Mouse (Mus musculus) myocyte (in vitro differentiated cells): ENCODE data around the gene Amot. TPM values are rescaled to one million over a fixed set of nuclear protein-coding genes. Genes with fewer than 3 reads are reported as not detected.
A peak's percentile ranks its signal among the peaks of the same experiment; 100 is the strongest.

Source experiments
- H3K27me3 ChIP-seq: one replicate; pipeline ENCODE4 v1.6.1; 2011; ENCODE audit not compliant: control insufficient read depth, insufficient read depth, insufficient read length
- H3K36me3 ChIP-seq: one replicate; pipeline ENCODE4 v1.6.1; 2011; ENCODE audit not compliant: control insufficient read depth, insufficient read depth
- H3K4me2 ChIP-seq: one replicate; pipeline ENCODE4 v1.6.1; 2011; ENCODE audit warnings: low read depth, control low read depth
- H3K4me3 ChIP-seq: one replicate; pipeline ENCODE4 v1.5.1; 2011; ENCODE audit warnings: mild to moderate bottlenecking, control low read depth, moderate library complexity
- H3K79me2 ChIP-seq: one replicate; pipeline ENCODE4 v1.6.1; 2011; ENCODE audit not compliant: control insufficient read depth, insufficient read depth
- H3ac ChIP-seq: one replicate; pipeline ENCODE4 v1.6.1; 2011; ENCODE audit not compliant: control insufficient read depth, insufficient read length
- CEBPB ChIP-seq: IDR thresholded peaks from 2 replicates; pipeline ENCODE4 v1.6.1; 2011; ENCODE audit warnings: mild to moderate bottlenecking, moderate library complexity; ENCODE audit not compliant: poor library complexity, insufficient read depth, severe bottlenecking
- E2F4 ChIP-seq: IDR thresholded peaks from one replicate; pipeline ENCODE4 v1.6.1; 2011; ENCODE audit warnings: mild to moderate bottlenecking, control low read depth, moderate library complexity; ENCODE audit not compliant: insufficient read depth
- MAX ChIP-seq: IDR thresholded peaks from one replicate; pipeline ENCODE4 v1.6.1; 2011; ENCODE audit warnings: low read depth, mild to moderate bottlenecking, control low read depth
- MYOD1 ChIP-seq, 3 experiments: IDR thresholded peaks; one replicate each; pipeline ENCODE4 v1.6.1; 2011; ENCODE audit warnings: control low read depth in 2 of 3, low read depth in 2 of 3, mild to moderate bottlenecking in 2 of 3, moderate library complexity in 1 of 3; ENCODE audit not compliant: insufficient read length in 2 of 3, control insufficient read depth in 1 of 3
- MYOG ChIP-seq, 3 experiments: IDR thresholded peaks; one replicate each; pipeline ENCODE4 v1.6.1; 2011; ENCODE audit warnings: control low read depth in 2 of 3, low read depth in 2 of 3, mild to moderate bottlenecking in 2 of 3; ENCODE audit not compliant: insufficient read length in 2 of 3, control insufficient read depth in 1 of 3, insufficient read depth in 1 of 3
- POLR2A ChIP-seq: IDR thresholded peaks from one replicate; pipeline ENCODE4 v1.6.1; 2011; ENCODE audit warnings: low read depth, mild to moderate bottlenecking, control low read depth, moderate library complexity; ENCODE audit not compliant: insufficient read length
- POLR2AphosphoS2 ChIP-seq: IDR thresholded peaks from one replicate; pipeline ENCODE4 v1.6.1; 2011; ENCODE audit warnings: low read depth, control low read depth; ENCODE audit not compliant: insufficient read length
- REST ChIP-seq: IDR thresholded peaks from one replicate; pipeline ENCODE4 v1.6.1; 2011; ENCODE audit warnings: mild to moderate bottlenecking, control low read depth, moderate library complexity; ENCODE audit not compliant: insufficient read depth, insufficient read length
- SRF ChIP-seq: IDR thresholded peaks from one replicate; pipeline ENCODE4 v1.6.1; 2011; ENCODE audit warnings: low read depth; ENCODE audit not compliant: control insufficient read depth, insufficient read length
- TCF12 ChIP-seq: IDR thresholded peaks from one replicate; pipeline ENCODE4 v1.6.1; 2011; ENCODE audit warnings: mild to moderate bottlenecking, control low read depth; ENCODE audit not compliant: poor library complexity, insufficient read depth, severe bottlenecking
- TCF3 ChIP-seq: IDR thresholded peaks from one replicate; pipeline ENCODE4 v1.6.1; 2011; ENCODE audit warnings: low read depth, control low read depth; ENCODE audit not compliant: insufficient read length
- USF1 ChIP-seq: IDR thresholded peaks from one replicate; pipeline ENCODE4 v1.6.1; 2011; ENCODE audit warnings: low read depth, mild to moderate bottlenecking, control low read depth, moderate library complexity
- polyA plus RNA-seq: library from polyadenylated mRNA; unstranded; fragments of >200 nt; fragmentation: generic; extraction: Trizol; gene quantifications from one replicate; pipeline ENCODE4 v1.2.1, GENCODE M21; 2012; ENCODE audit warnings: missing spikeins

Gene Amot
- polyA plus RNA-seq, 1 experiment, result 5.7 TPM

DNA sequence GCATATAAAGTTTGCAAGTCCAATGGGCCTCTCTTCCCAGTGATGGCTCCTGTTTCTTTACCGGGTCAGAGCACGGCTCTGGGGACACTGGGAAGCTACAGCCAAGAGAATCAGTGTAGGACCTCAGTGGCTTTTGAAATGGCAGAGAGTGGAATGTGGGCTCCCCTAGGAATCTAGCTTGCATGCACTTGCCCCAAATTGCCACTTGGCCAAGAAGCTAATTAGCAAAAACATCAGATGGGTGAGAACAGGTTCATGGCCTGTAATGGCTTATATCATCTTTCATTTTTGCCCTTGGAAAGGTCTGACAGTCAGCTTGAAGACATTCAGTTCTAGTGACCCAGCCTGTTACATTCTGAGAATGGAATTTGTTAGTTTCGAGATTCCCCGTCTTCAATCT lies 9.6 kb downstream of the Amot start:
- no peak overlapping the region for H3ac ChIP-seq
- no peaks in the 10 kb centered on the region for H3K36me3 ChIP-seq
- no peak overlapping the region for H3K4me2 ChIP-seq
- H3K27me3 ChIP-seq, result no peaks in the 10 kb centered on the region
- H3K79me2 ChIP-seq, result no peaks in the 10 kb centered on the region
- no peak overlapping the region for H3K4me3 ChIP-seq
- TF ChIP-seq USF1 (no peak), CEBPB (no peak), MAX (no peak), E2F4 (no peak), POLR2AphosphoS2 (no peak), MYOG (IDR thresholded peaks at IDR 0.05; ENCODE audit: control insufficient read depth in 1 of 3, insufficient read depth in 1 of 3, insufficient read length in 2 of 3, low read depth in 2 of 3) (no peak), TCF3 (no peak), REST (no peak), POLR2A (no peak), MYOD1 (IDR thresholded peaks at IDR 0.05; ENCODE audit: control insufficient read depth in 1 of 3, insufficient read length in 2 of 3, low read depth in 2 of 3) (no peak), SRF (no peak), TCF12 (no peak)

DNA sequence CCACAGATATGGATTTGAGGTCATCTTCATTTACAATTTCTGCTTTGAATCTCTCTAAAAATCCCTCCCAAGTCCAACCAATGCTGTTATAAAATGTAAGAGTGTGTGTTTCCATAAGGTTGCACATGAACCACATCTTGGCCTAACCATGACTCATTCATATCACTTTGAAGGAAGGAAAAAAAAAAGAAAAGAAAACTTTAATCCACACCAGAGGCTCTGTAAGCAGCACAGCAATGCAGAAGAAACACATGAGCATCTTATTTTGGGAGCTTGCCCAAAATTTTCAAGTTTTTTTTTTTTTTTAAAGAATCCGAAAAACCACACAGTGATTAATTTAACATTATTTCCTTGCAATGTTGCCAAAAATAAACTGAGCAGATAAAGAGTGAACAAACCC lies 14.2 kb downstream of the Amot start:
- H3K27me3 ChIP-seq, result no peaks in the 10 kb centered on the region
- no peaks in the 10 kb centered on the region for H3K79me2 ChIP-seq
- TF ChIP-seq USF1 (no peak), MYOG (IDR thresholded peaks at IDR 0.05; ENCODE audit: control insufficient read depth in 1 of 3, insufficient read depth in 1 of 3, insufficient read length in 2 of 3, low read depth in 2 of 3) (no peak), CEBPB (no peak), POLR2AphosphoS2 (no peak), MAX (no peak), SRF (no peak)
- no peaks in the 10 kb centered on the region for H3K36me3 ChIP-seq
- peak overlapping the region; percentile 13 for H3K4me2 ChIP-seq
- H3ac ChIP-seq, result no peak overlapping the region
- no peak overlapping the region for H3K4me3 ChIP-seq

DNA sequence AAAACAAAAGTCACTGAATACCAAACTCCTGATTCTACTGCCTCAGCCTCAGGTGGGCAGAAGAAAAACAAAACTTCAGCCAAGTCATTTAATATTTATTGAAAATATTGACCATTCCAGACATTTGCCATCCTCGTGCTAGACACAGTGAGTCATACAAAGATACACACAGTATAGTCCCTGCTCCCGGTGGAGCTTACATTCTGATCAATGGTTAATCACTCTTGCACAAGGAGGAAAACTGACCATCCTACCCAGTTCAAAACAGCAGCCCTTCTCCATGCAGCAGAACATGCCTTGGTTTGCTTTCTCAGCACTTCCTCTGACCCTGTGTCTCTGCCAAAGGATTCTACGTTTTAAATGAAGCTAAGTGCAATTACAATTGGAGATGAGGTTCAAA lies 14.6 kb downstream of the Amot start:
- Histone ChIP-seq H3K79me2 (no peaks in the 10 kb centered on the region), H3K4me2 (peak overlapping the region; percentile 13), H3K27me3 (no peaks in the 10 kb centered on the region), H3ac (no peak overlapping the region), H3K36me3 (no peaks in the 10 kb centered on the region), H3K4me3 (no peak overlapping the region)
- TF ChIP-seq REST (no peak), CEBPB (no peak), MYOG (IDR thresholded peaks at IDR 0.05; ENCODE audit: control insufficient read depth in 1 of 3, insufficient read depth in 1 of 3, insufficient read length in 2 of 3, low read depth in 2 of 3) (no peak), TCF3 (no peak), POLR2AphosphoS2 (no peak)

GRCm38 (mm10) chrX:145489950-145490349 lies 15.0 kb downstream of the Amot start:
- Histone ChIP-seq H3ac (no peak overlapping the region), H3K4me2 (no peak overlapping the region), H3K4me3 (no peak overlapping the region), H3K79me2 (no peaks in the 10 kb centered on the region), H3K36me3 (no peaks in the 10 kb centered on the region), H3K27me3 (no peaks in the 10 kb centered on the region)
- TF ChIP-seq REST (no peak), POLR2A (no peak), POLR2AphosphoS2 (no peak), MYOD1 (IDR thresholded peaks at IDR 0.05; ENCODE audit: control insufficient read depth in 1 of 3, insufficient read length in 2 of 3, low read depth in 2 of 3) (no peak), TCF3 (no peak), TCF12 (no peak), SRF (no peak), MYOG (IDR thresholded peaks at IDR 0.05; ENCODE audit: control insufficient read depth in 1 of 3, insufficient read depth in 1 of 3, insufficient read length in 2 of 3, low read depth in 2 of 3) (no peak), E2F4 (no peak)

DNA sequence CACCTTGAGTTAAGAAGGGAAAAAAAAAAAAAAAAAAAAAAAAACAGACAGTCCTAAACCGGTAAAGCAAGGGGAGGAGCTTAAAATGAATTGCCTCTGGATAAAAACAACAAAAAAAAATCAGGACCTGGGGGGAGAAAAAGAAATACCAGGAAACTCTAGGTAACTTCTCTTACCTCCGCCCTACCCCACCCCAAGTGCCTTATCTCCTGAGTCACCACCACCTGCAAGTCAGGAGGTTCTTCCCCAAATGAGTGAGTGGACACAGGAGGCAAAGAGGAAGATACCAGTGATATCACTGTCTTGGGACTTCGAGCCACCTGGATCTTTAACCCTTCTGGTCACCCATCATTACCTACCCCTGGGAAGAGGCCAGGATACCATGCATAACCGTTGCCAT lies 19.5 kb downstream of the Amot start:
- Histone ChIP-seq H3K4me3 (no peak overlapping the region), H3K79me2 (no peaks in the 10 kb centered on the region), H3K27me3 (no peaks in the 10 kb centered on the region), H3K36me3 (no peaks in the 10 kb centered on the region), H3ac (no peak overlapping the region), H3K4me2 (no peak overlapping the region)
- no peak for TF ChIP-seq TCF12
- no peak for TF ChIP-seq SRF
- no peak for TF ChIP-seq REST
- TF ChIP-seq MYOD1 (IDR thresholded peaks at IDR 0.05; ENCODE audit: control insufficient read depth in 1 of 3, insufficient read length in 2 of 3, low read depth in 2 of 3), result no peak
- no peak for TF ChIP-seq USF1
- no peak for TF ChIP-seq MYOG (IDR thresholded peaks at IDR 0.05; ENCODE audit: control insufficient read depth in 1 of 3, insufficient read depth in 1 of 3, insufficient read length in 2 of 3, low read depth in 2 of 3)
- TF ChIP-seq POLR2AphosphoS2, result no peak
- TF ChIP-seq E2F4, result no peak
- TF ChIP-seq CEBPB, result no peak
- no peak for TF ChIP-seq TCF3
